Mouse (Mus musculus) thymus, adult 18-20 months (tissue): Measurements from ENCODE around the gene Sorbs1.

Experiments used
- DNase-seq, 2 experiments: peaks; one replicate each; pipeline ENCODE4 v3.0.0; 2022; ENCODE audit warnings: mixed read lengths in 2 of 2

The Sorbs1 gene

DNA sequence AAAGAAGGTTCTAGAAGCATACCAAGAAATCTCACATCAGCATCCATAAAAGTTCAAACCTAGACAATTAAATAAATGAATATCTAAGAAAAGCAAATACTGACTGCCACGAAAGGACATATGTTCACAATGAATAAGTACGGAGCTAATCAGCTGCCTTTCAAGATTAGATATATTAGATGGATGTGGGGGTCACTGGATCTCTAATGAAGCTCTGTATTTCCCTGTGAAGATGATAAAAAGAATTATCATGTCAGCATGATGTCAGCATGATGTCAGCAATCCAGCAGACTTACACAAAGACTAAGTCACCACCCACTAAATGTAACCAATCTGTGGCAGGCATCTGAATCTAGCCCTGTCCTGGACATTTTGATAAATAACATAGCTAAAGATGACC, 77.8 kb downstream of the Sorbs1 start:
- no peak for DNase-seq

DNA sequence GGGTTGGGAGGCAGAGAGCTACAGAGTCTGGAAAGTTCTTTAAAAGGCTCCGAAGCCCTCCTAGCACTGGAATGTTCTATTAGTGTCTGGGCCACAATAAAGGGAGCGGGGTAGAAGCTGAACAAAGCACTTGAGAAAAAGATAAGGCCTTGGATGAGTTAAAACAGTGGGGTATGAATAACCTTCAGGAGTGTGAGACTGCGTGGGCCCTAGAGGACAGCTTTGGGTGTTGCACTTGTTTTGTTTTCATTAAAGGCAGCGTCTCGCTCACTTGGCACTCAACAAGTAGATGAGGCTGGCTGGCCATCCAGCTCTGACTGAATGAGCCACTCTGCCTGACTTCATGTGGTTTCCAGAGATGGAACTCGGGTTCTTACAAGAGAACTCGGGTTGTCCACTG, 78.5 kb downstream of the Sorbs1 start:
- DNase-seq: no peak

DNA sequence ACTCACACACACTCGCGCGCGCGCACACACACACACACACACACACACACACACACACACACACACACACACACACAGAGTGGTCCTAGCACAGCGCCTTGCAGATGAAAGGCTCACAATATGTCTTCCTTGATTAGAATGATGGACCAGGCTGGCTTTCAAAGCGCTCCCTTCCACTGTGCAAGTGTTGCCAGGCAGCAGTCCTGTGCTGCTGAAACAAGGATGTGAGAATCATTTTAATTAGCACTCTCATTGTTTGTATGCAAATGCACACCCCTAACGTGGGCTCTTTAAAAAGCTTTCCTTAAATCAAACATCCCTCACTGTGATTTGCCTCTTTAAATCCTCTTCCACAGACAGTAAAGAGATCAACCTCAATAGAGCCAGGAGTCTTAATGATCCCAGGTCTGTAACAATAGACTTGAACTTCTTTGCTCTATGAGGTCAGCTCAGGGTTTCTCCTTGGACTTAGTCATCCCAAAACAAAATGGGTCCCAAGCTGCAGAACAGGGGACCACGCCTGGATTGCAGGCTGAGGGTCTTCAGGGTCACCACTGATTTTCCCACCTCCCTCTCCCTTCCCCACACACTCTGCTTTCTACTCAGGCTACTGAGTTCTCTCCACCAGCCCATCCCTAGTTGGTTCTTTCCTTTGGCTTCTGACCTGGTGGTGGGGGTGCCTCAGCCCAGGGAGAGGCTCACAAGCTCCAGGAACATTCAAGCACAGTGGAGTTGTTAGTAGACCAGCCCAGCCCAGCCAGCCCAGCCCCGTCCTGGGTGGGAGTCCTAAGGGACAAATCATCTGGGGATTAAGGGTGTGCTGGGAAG, 79.3 kb downstream of the Sorbs1 start:
- DNase-seq: no peak

DNA sequence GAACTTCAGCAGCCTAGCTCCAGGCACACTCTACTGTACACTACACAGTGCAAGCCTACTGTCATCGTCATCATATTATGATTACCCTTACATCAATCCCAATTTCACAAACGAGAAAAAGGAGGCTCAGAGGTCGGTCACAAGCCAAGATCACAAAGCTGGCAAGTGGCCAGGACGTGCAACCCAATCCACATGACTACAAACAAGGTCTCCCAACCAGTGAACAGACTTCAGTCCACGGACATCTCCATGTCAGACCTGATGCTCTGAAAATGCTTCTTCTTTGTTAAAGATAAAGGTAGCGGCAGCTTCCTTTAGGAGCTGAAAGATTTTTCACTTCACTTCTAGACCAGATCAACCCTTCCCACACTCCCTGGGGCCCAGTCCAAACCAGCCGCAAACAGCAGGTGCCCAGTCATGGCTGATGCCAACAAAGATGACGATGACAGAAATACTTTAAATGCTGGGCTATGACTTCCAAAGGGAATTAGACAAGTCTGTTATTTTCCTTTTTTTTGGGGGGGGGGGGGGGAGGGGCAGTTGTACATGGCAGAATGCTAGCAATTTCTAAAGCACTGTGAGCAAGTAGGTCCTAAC, 80.2 kb downstream of the Sorbs1 start:
- DNase-seq: no peak

DNA sequence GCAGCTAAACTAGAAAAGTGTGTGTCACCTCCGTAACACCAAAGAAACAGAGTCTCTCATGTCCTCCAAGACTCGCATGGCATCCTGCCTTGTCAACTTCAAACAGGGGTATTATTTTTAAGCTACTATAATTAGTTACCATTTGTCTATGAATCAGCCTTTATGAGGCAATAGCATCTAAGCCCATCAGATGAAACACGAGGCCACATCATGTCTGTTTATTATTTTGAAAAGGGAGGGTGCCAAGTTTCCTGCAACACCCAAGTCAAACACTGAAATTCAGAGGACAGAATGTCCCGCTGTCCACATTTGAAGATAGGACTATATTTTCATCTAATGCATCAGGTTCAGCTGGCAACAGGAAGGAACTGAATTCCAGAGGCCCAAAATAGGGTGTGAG, 81.6 kb downstream of the Sorbs1 start:
- DNase-seq: no peak

DNA sequence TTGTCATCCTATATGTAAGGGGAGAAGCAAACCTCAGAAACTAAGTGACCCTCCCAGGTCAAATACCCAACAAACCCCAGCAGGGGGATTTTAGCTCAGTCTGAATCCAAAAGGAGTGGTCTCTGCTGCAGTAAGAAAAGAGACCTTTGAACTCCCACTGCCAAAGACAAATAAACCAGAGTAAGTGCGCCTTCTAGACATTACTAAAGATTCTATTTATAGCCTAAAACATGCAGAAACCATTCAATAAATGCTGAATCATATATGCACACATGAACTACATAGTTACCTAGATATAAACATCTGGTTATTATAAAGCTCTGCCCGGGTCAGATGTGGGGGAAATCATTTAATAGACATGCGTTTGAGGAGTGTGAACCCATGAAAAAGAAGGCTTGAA, 84.0 kb downstream of the Sorbs1 start:
- no peak for DNase-seq

GRCm38 (mm10) chr19:40429169-40429568, 84.4 kb downstream of the Sorbs1 start:
- DNase-seq: no peak

DNA sequence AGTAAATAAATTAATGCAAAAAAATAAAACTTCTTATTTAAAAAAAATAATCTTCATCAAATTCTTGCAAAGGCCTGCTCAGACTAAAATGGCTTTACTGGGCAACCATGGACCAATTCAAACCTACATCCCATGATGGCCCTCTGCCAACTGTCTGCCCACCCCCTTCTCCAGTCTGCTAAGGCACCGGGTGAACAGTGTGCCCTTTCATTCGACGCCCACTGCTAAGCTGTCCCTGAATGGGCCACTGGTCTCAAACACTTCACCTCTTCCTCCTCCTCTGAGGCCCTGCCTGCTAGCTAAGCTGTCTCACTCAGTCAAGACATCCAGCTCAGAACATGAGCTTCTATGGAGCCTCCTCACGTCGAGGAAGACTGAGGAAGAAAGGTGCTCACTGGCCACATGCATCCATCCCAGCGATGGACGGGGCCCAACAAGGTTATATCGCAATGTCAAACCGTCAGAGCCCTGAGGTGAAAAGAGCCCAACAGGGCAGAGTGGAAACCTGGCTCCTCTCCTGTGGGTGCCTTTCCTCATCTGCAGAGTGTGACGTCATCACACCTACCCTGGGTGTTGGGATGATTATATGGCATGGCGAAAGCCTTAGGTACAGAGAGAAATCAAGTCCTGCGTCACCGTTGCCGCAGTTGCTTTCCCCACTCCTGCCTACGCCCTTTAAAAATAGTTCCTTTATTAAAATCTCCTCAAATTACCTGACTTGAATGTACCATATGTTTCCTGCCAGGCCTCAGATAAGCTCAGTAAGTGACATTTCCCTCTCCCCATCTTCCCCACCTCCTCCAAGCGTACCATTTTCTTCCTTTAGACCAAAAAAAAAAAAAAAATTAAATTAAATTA, 87.2 kb downstream of the Sorbs1 start:
- no peak for DNase-seq

DNA sequence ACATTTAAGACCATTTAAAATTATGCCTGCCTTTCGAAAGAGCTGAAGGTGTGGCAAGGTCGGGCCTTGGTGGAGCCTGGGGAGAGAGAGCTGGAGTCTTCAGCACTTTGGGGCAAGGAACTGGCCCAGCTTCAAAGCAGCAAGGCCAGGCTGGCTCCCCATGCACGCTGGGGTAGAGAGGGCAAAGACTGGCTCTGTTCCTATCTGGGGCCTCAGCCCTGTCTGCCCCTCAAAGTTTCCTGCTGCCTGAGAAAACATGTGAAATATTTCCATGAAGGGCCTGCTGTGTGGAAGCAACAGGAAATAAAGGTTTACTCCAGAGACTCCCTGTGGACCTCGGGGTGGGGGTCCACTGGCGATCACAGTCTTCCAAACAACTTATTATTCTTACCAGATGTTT, 88.3 kb downstream of the Sorbs1 start:
- no peak for DNase-seq

DNA sequence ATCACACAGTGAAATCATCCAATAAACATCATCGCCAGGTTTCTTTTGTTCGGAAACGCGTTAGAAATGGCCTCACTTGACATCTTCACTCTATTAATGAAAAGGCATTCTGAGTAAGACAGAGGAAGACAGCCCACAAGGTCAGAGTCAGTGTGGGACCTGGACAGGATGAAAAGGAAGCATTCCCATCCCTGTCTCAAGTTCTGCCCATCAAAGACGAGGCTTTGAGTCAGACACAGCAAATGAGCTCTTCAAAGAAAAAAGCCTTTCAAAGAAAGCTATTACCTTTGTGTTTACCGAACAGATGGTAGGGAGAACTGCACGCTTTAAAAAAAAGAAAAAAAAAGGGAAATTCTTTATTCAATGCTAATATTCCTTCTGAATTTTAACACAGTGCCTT, 92.5 kb downstream of the Sorbs1 start:
- DNase-seq: no peak

GRCm38 (mm10) chr19:40419315-40419714, 94.3 kb downstream of the Sorbs1 start:
- DNase-seq: no peak

GRCm38 (mm10) chr19:40417155-40417821, 96.3 kb downstream of the Sorbs1 start:
- no peak for DNase-seq

- no peak for DNase-seq
These were observed 97.9 kb downstream of the Sorbs1 start for GRCm38 (mm10) chr19:40415725-40416124.

GRCm38 (mm10) chr19:40414798-40415475, 98.6 kb downstream of the Sorbs1 start:
- no peak for DNase-seq

- no peak for DNase-seq
These were observed 99.2 kb downstream of the Sorbs1 start for GRCm38 (mm10) chr19:40414386-40414785.

DNA sequence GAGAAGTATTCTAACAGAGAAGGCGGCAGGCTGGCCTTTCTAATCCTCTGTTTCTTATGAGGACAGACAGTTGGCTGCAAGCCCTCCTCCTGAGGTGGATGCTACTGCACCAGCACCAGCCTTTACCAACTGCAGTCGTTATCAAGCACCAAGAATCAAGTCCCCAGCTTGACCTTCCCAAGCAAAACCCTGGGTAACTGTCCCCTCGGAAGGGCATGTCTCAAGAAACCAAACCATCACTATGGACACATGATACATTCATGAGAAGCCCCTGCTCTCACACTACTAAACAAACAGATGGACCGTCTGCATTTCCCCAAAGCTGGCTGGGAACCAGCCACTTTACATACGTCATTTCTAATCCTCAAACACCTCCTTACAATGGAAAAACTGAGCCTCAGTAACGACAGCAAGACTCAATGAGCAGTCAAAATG, 102.2 kb downstream of the Sorbs1 start:
- no peak for DNase-seq

DNA sequence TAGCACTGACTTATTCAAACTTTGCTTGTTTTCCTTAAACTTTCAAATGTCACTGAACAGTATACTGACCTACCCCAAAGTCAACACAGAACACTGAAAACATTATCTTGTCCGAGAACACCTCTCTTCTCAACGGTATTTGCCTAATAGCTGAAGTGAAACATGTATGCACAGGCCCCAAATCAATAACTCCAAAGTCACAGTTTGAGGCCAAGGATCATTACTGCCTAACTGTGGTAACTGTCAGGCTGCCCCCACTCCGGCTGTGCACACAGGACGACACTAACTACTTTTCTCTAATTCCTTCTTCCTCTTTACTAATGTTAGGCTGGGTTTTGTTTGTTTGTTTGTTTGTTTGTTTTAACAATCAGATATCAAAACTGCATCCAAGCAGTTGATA, 103.1 kb downstream of the Sorbs1 start:
- no peak for DNase-seq

GRCm38 (mm10) chr19:40410109-40410508, 103.5 kb downstream of the Sorbs1 start:
- DNase-seq: no peak

GRCm38 (mm10) chr19:40409500-40410035, 104.0 kb downstream of the Sorbs1 start:
- DNase-seq: no peak

- DNase-seq: no peak
These were observed 106.4 kb downstream of the Sorbs1 start for GRCm38 (mm10) chr19:40407186-40407585.

DNA sequence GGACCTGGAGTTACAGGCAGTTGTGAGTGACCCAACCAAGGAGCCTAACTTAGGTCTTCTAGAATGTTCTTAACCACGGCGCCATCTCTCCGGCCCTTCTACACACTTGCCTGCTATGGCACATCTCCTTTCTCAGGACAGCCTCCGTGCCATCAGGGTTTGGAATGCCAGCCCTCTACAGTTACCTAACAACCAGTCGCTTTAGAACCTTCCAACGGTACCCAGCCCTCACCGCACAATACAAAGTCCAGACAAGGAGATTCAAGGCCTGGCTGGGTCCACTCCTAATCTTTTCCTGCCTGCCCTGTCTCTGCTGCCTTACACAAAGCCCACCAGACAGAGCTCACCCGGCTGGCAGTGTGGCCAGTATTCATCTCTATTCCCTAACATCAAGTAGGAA, 106.9 kb downstream of the Sorbs1 start:
- DNase-seq: no peak

GRCm38 (mm10) chr19:40405808-40406207, 107.8 kb downstream of the Sorbs1 start:
- no peak for DNase-seq
